Mouse (Mus musculus) T-cell, adult 2 months (primary cell): ENCODE data around the gene Olfr767.
"Not testable (repeated sequence)": the region's sequence is repeated elsewhere in the genome, so short reads cannot be mapped to it uniquely, and the experiment has no call there.

ENCODE experiments used
- DNase-seq: peaks from one replicate; pipeline ENCODE4 v3.0.0; 2022; ENCODE audit warnings: low spot score

The Olfr767 gene

GRCm38 (mm10) chr10:129082810-129083209 lies at the start of gene Olfr767:
Gene Olfr767, minus strand, starts transcription at chr10:129082910.
- not testable (repeated sequence) for DNase-seq

GRCm38 (mm10) chr10:129117761-129118160 lies 35.1 kb upstream of the Olfr767 start, which contains the start of gene Olfr769:
Gene Olfr769, minus strand, starts transcription at chr10:129117861.
- DNase-seq, result no peak

GRCm38 (mm10) chr10:129115146-129115545 lies 32.4 kb upstream of the Olfr767 start:
- no peak for DNase-seq

GRCm38 (mm10) chr10:129101231-129101630 lies 18.5 kb upstream of the Olfr767 start:
- no peak for DNase-seq

GRCm38 (mm10) chr10:129099275-129099674 lies 16.6 kb upstream of the Olfr767 start, which contains the start of gene Olfr768:
Gene Olfr768, minus strand, starts transcription at chr10:129099375.
- no peak for DNase-seq

DNA sequence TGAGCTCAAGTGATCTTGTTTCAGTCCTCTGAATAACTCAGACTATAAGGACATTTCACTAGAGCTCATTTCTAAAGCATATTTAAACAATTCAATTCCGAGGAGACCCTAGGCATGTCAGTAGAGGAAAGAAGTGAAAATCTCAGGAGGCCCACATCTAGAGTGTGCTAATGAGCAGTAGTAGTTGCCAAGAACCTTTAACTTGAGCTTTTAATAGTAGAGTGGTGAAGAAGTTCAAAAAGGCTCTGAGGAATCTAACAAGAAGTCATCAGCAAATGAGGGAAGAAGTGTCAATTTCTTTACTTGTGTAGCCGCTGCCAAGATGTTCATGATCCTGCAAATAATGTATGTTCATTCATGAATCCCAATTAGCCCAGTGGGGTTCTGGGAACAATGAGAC lies 13.8 kb downstream of the Olfr767 start, which contains the start of gene Olfr766-ps1:
Gene Olfr766-ps1 (minus strand): TSS at position 101 of the 400 bp plus-strand sequence.
- no peak for DNase-seq

DNA sequence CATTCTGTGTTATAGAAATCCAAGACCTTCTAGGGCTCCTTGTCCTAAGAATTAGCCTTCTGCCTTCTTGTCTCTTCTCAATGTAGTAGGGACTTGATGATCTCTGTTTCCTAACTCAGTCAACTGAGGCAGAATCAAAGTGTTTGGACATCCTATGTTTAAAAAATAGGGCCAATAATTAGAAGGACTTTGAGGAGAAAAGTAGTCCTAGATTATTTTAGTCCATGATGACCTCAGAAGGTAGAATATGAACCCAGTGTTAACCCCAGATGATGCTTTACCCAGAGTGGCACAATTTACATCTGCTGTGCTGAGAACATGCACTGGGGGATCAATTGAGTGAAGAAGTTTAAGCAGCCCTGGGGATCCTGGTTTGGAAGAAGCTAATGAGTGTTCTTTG lies 32.8 kb downstream of the Olfr767 start, which contains the start of gene Olfr765:
Gene Olfr765 (minus strand): TSS at position 101 of the 400 bp plus-strand sequence.
- not testable (repeated sequence) for DNase-seq

DNA sequence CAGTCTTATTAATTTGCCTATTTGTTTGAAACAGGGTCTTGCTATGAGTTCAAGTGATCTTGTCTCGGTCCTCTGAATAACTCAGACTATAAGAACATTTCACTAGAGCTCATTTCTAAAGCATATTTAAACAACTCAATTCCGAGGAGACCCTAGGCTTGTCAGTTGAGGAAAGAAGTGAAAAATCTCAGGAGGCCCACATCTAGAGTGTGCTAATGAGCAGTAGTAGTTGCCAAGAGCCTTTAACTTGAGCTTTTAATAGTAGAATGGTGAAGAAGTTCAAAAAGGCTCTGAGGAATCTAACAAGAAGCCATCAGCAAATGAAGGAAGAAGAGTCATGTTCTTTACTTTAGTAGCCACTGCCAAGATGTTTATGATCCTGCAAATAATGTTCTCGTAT lies 42.9 kb downstream of the Olfr767 start, which contains the start of gene Olfr764-ps1:
Gene Olfr764-ps1 (minus strand): TSS at position 101 of the 400 bp plus-strand sequence.
- DNase-seq, result no peak

DNA sequence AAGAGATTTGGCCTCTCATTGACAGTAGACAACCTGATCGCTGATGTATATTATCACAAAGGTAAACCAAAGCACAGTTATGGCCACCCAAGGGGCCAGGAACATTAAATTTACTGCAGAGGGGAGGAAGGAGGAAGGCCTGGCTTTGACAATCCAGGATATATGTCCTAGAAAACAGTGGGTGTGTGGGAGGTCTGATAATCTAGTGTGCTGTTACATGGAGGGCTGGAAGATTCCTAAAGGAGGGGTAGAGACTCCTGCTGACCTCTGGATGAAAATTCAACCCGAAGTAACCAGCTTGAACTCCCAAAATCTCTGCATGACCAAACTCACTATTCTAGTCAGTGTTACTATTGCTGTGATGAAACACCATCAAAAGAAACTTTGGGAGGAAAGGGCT lies 54.4 kb downstream of the Olfr767 start:
- DNase-seq, result no peak

GRCm38 (mm10) chr10:129026018-129026662 lies 56.6 kb downstream of the Olfr767 start:
- peak; percentile 31 for DNase-seq
